Mouse (Mus musculus) MEL (cell line): ENCODE data around the gene Gsk3a. TPM values are rescaled to one million over a fixed set of nuclear protein-coding genes. Genes with fewer than 3 reads are reported as not detected.
A peak's percentile ranks its signal among the peaks of the same experiment; 100 is the strongest.

Source experiments
- DNase-seq: peaks from one replicate; pipeline ENCODE4 v3.0.0; 2011; ENCODE audit warnings: low read depth, low spot score
- H3K27ac ChIP-seq: 2 replicates; pipeline ENCODE4 v1.5.1; 2012; ENCODE audit warnings: low read depth, mild to moderate bottlenecking, control low read depth, low read length, moderate library complexity; ENCODE audit not compliant: control insufficient read depth
- H3K27me3 ChIP-seq, 2 experiments: fragments of 150-350 bp in 1 of 2; sonication (generic) in 1 of 2; 2 replicates each; pipeline ENCODE4 v1.6.1; 2012; ENCODE audit warnings: low read length in 2 of 2, mild to moderate bottlenecking in 2 of 2, improper control_type of control experiment in 1 of 2, moderate library complexity in 1 of 2; ENCODE audit not compliant: insufficient read depth in 2 of 2, control insufficient read depth in 1 of 2
- H3K36me3 ChIP-seq, 2 experiments: 2 replicates each; pipeline ENCODE4 v1.6.1; 2012 to 2014; ENCODE audit warnings: low read length in 2 of 2, improper control_type of control experiment in 1 of 2, inconsistent platforms in 1 of 2, mild to moderate bottlenecking in 1 of 2; ENCODE audit not compliant: insufficient read depth in 2 of 2, control insufficient read depth in 1 of 2
- H3K4me1 ChIP-seq, 2 experiments: fragments of 150-350 bp in 1 of 2; sonication (generic) in 1 of 2; 2 replicates each; pipeline ENCODE4 v1.6.1; 2012; ENCODE audit warnings: low read length in 2 of 2, improper control_type of control experiment in 1 of 2, mild to moderate bottlenecking in 1 of 2; ENCODE audit not compliant: insufficient read depth in 2 of 2, control insufficient read depth in 1 of 2
- H3K4me3 ChIP-seq, 2 experiments: fragments of 150-350 bp in 1 of 2; sonication (generic) in 1 of 2; 2 replicates each; pipeline ENCODE4 v1.5.1; 2012; ENCODE audit warnings: low read depth in 2 of 2, low read length in 2 of 2, mild to moderate bottlenecking in 2 of 2, moderate library complexity in 2 of 2, control low read depth in 1 of 2, improper control_type of control experiment in 1 of 2; ENCODE audit not compliant: control insufficient read depth in 1 of 2, insufficient read depth in 1 of 2
- H3K79me2 ChIP-seq: 2 replicates; pipeline ENCODE4 v1.6.1; 2012; ENCODE audit warnings: mild to moderate bottlenecking, low read length, moderate library complexity; ENCODE audit not compliant: control insufficient read depth, poor library complexity, insufficient read depth
- H3K9ac ChIP-seq: 2 replicates; pipeline ENCODE4 v1.6.1; 2012; ENCODE audit warnings: low read depth, mild to moderate bottlenecking, control low read depth, low read length, moderate library complexity; ENCODE audit not compliant: control insufficient read depth, poor library complexity, severe bottlenecking
- H3K9me3 ChIP-seq: fragments of 150-350 bp; sonication (generic); replicated peaks from 2 replicates; pipeline ENCODE4 v1.6.1; 2012; ENCODE audit warnings: mild to moderate bottlenecking, low read length, improper control_type of control experiment, moderate library complexity; ENCODE audit not compliant: insufficient read depth
- EP300 ChIP-seq, 2 experiments: IDR thresholded peaks; 2 replicates each; pipeline ENCODE4 v1.6.1; 2011; ENCODE audit warnings: improper control_type of control experiment in 2 of 2, low read length in 2 of 2, low read depth in 1 of 2, mild to moderate bottlenecking in 1 of 2
- ETS1 ChIP-seq: IDR thresholded peaks from 2 replicates; pipeline ENCODE4 v1.6.1; 2012; ENCODE audit warnings: low read depth, mild to moderate bottlenecking, inconsistent platforms, low read length, improper control_type of control experiment, moderate library complexity
- GABPA ChIP-seq: IDR thresholded peaks from 2 replicates; pipeline ENCODE4 v1.6.1; 2012; ENCODE audit warnings: low read depth, mild to moderate bottlenecking, inconsistent platforms, low read length, improper control_type of control experiment, moderate library complexity
- GATA1 ChIP-seq: IDR thresholded peaks from 2 replicates; pipeline ENCODE4 v1.6.1; 2011; ENCODE audit warnings: low read depth, low read length, improper control_type of control experiment
- HCFC1 ChIP-seq: IDR thresholded peaks from 2 replicates; pipeline ENCODE4 v1.6.1; 2012; ENCODE audit warnings: low read depth, mild to moderate bottlenecking, inconsistent platforms, low read length, improper control_type of control experiment, moderate library complexity
- JUND ChIP-seq: IDR thresholded peaks from 2 replicates; pipeline ENCODE4 v1.6.1; 2011; ENCODE audit warnings: low read depth, mild to moderate bottlenecking, improper control_type of control experiment, low read length
- MAZ ChIP-seq: IDR thresholded peaks from 2 replicates; pipeline ENCODE4 v1.6.1; 2012; ENCODE audit warnings: low read depth, mild to moderate bottlenecking, inconsistent platforms, low read length, improper control_type of control experiment
- MXI1 ChIP-seq: IDR thresholded peaks from 2 replicates; pipeline ENCODE4 v1.6.1; 2011; ENCODE audit warnings: mild to moderate bottlenecking, low read depth, low read length, improper control_type of control experiment
- NRF1 ChIP-seq: IDR thresholded peaks from 2 replicates; pipeline ENCODE4 v1.6.1; 2014; ENCODE audit warnings: low read depth, mild to moderate bottlenecking, inconsistent platforms, low read length, improper control_type of control experiment, moderate library complexity; ENCODE audit not compliant: poor library complexity, insufficient read depth, severe bottlenecking
- POLR2A ChIP-seq, 2 experiments: IDR thresholded peaks; 2 replicates each; pipeline ENCODE4 v1.6.1; 2011 to 2012; ENCODE audit warnings: low read length in 2 of 2, mild to moderate bottlenecking in 2 of 2, control low read depth in 1 of 2, improper control_type of control experiment in 1 of 2, low read depth in 1 of 2, moderate library complexity in 1 of 2; ENCODE audit not compliant: control insufficient read depth in 1 of 2, insufficient read depth in 1 of 2, poor library complexity in 1 of 2
- RCOR1 ChIP-seq: IDR thresholded peaks from 2 replicates; pipeline ENCODE4 v1.6.1; 2012; ENCODE audit warnings: low read depth, mild to moderate bottlenecking, inconsistent platforms, low read length, improper control_type of control experiment
- SIN3A ChIP-seq: IDR thresholded peaks from 2 replicates; pipeline ENCODE4 v1.6.1; 2012; ENCODE audit warnings: low read length, improper control_type of control experiment, inconsistent platforms
- TBP ChIP-seq: IDR thresholded peaks from 2 replicates; pipeline ENCODE4 v1.8.0; 2011; ENCODE audit warnings: low read depth, low read length, improper control_type of control experiment
- TCF12 ChIP-seq: IDR thresholded peaks from 2 replicates; pipeline ENCODE4 v1.6.1; 2014; ENCODE audit warnings: low read depth, mild to moderate bottlenecking, inconsistent platforms, low read length, improper control_type of control experiment, moderate library complexity
- USF1 ChIP-seq: IDR thresholded peaks from 2 replicates; pipeline ENCODE4 v1.6.1; 2014; ENCODE audit warnings: low read depth, mild to moderate bottlenecking, inconsistent platforms, low read length, improper control_type of control experiment, moderate library complexity
- USF2 ChIP-seq, 2 experiments: IDR thresholded peaks; 2 replicates each; pipeline ENCODE4 v1.6.1; 2011 to 2012; ENCODE audit warnings: improper control_type of control experiment in 2 of 2, low read length in 2 of 2, borderline replicate concordance in 1 of 2, inconsistent platforms in 1 of 2, low read depth in 1 of 2, mild to moderate bottlenecking in 1 of 2; ENCODE audit not compliant: insufficient read depth in 1 of 2
- polyA plus RNA-seq, 2 experiments: library from polyadenylated mRNA; stranded (reverse) in 1 of 2; unstranded in 1 of 2; fragments of >175 nt in 1 of 2; fragments of >200 nt in 1 of 2; gene quantifications; 2 replicates each; pipeline versions ENCODE4 v1.2.1 to v1.2.4; 2012; ENCODE audit warnings: low replicate concordance in 2 of 2, low read depth in 1 of 2; ENCODE audit not compliant: insufficient read length in 2 of 2, insufficient read depth in 1 of 2, missing spikeins in 1 of 2
- total RNA-seq: library from RNA; depleted of rRNA; stranded (reverse); fragments of 300-350 nt; gene quantifications from 2 replicates; pipeline ENCODE4 v1.2.3, GENCODE M21; 2012

Gene Gsk3a
- total and polyA plus RNA-seq, 3 experiments = 59.8 to 149 (median 86.6) TPM

DNA sequence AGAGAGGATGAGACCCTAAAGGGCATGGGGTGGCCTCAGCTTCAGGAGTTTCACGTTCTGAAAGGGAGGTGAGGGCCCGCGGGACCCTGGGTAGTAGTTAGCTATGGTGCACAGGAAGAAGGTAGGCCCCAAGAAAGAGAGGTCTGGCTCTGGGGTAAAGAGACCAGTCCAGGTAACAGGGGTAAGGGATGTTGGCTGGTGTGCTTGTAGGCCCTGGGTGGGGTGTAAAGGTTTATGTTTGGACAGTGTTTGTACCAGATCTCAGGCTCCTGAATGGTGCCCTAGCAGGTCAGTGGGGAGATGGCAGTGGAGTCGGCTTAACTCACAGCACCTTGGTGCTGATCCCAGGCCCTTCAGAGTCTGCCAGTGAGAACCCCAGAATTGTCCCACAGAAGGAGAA, 31.4 kb upstream of the Gsk3a start:
- Histone ChIP-seq H3K9me3 (no peaks in the 10 kb centered on the region), H3K27ac (peak overlapping the region; percentile 85), H3K27me3 (no peaks in the 10 kb centered on the region), H3K4me3 (peak overlapping the region; percentile 66 to 85), H3K36me3 (peaks cover 0 to 31% of the 10 kb centered on the region in 2 experiments; a peak in 2 of 4 replicates), H3K9ac (peak overlapping the region; percentile 84), H3K4me1 (peaks cover 13 to 42% of the 10 kb centered on the region in 2 experiments), H3K79me2 (peaks cover 28% of the 10 kb centered on the region)
- no peak for TF ChIP-seq HCFC1
- peak; percentile 46 for DNase-seq

DNA sequence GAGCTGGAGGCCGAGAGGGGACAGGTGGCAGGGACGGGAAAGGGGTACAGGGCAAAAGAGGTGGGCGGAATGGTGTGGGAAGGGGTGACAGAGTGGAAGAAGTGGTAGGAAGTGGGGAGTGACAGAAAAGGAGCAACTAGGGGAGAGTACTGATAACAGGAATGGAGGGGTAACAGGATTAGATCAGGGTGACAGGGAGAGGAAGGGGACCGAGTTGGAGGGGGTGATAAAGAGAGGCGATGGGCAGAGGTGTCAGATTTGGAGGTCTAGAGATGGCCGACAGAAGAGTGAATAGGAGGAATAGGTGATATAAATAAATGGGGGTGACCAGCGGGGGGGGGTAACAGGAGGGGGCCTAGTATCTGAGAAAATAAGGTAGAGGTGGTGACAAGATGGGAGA, 30.9 kb upstream of the Gsk3a start:
- Histone ChIP-seq H3K79me2 (peaks cover 28% of the 10 kb centered on the region), H3K9ac (peak overlapping the region; percentile 84), H3K27me3 (no peaks in the 10 kb centered on the region), H3K9me3 (no peaks in the 10 kb centered on the region), H3K36me3 (peaks cover 0 to 30% of the 10 kb centered on the region in 2 experiments; a peak in 2 of 4 replicates), H3K4me1 (peaks cover 12 to 40% of the 10 kb centered on the region in 2 experiments; a peak in 3 of 4 replicates), H3K4me3 (peak overlapping the region; percentile 66 to 85), H3K27ac (peak overlapping the region; percentile 85)
- no peak for DNase-seq
- TF ChIP-seq POLR2A (IDR thresholded peaks at IDR 0.05; ENCODE audit: control insufficient read depth in 1 of 2, insufficient read depth in 1 of 2, low read depth in 1 of 2, low read length in 2 of 2, poor library complexity in 1 of 2) = 0 out of 4 replicates have a peak, but pooled peaks of 1 of the 2 experiments have one; percentile 19
- TF ChIP-seq EP300 (IDR thresholded peaks at IDR 0.05; ENCODE audit: low read depth in 1 of 2, low read length in 2 of 2) = peak in 1 of 2 experiments; percentile 9; a peak in 1 of 4 replicates
- TF ChIP-seq RCOR1 = peak; percentile 32; the same call in 1 of the 2 replicates
- no peak for TF ChIP-seq JUND
- TF ChIP-seq USF1 = no peak
- no peak for TF ChIP-seq GABPA
- 0 out of 2 replicates have a peak, but pooled peaks have one; percentile 79 for TF ChIP-seq MAZ
- peak; percentile 16; the same call in 1 of the 2 replicates for TF ChIP-seq GATA1
- no peak for TF ChIP-seq USF2 (IDR thresholded peaks at IDR 0.05; ENCODE audit: borderline replicate concordance in 1 of 2, insufficient read depth in 1 of 2, low read depth in 1 of 2, low read length in 2 of 2)
- no peak for TF ChIP-seq TBP
- TF ChIP-seq TCF12 = 0 out of 2 replicates have a peak, but pooled peaks have one; percentile 6
- peak; percentile 53 for TF ChIP-seq MXI1
- TF ChIP-seq NRF1 = no peak
- peak; percentile 52; the same call in 1 of the 2 replicates for TF ChIP-seq SIN3A
- TF ChIP-seq ETS1 = 0 out of 2 replicates have a peak, but pooled peaks have one; percentile 3
